Mouse (Mus musculus): ENCODE data around the gene Rps23.

Rps23 gene

GRCm38 (mm10) chr13:90933256-90933655, 10.5 kb downstream of the Rps23 start:
- DNase-seq (ENCODE audit: low read depth in 1 of 2, low spot score in 2 of 2): no peak

DNA sequence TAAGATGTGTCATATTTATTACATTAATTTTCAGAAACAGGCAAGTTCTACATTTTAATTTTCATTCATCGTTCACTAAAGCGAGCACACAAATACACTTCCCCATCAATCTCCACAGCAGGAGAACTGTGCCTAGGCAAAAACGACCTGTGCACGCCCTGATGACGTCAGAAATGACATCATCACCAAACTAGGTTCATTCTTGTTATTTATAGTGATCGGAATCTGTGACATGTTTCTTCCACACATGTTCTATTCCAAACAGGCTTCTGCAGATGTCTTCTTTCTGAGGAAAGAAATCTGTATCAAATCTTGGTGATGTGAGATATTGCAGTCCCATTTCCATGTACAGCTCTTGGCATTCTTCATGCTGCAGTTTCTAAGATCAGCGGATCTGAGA, 13.1 kb downstream of the Rps23 start:
- DNase-seq (ENCODE audit: low read depth in 1 of 2, low spot score in 2 of 2): no peak

DNA sequence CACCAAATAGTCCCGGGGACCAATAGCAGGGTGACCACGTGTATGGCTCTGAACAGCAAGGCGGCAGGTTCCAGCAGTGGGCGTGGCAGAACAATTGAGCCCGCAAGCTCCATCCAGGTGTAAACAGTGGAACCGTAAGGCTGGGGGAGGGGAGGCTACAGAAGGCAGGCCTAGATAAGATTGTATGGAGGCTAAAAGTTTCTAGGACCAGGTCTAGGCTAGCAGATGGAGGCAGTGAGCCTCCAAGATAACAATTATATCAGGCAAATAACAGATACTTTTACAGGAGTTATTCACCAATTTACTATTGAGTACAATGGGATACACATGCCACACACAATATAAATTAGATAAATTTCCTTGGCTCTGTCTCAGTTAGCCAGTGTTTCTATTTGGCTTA, 16.4 kb downstream of the Rps23 start:
- DNase-seq (ENCODE audit: low read depth in 1 of 2, low spot score in 2 of 2): no peak

DNA sequence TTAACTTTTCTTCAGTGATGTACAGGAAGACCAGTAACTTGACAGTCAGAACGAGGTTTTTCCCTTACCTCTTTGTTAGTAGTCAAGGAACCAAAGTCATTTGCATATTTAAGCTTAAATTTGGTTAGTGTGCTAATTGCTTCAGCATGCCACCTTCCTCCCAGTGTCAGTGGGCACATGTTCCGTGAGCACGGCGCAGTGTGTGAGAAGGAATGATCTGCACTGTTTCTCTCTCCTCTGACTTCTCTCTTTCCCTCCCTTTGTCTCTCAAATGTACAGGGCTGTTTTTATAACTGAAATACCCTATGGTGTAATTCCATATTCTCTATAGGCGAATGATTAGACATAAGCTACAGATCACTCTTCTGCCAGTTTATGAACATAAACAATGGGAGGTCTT, 16.8 kb downstream of the Rps23 start:
- DNase-seq (ENCODE audit: low read depth in 1 of 2, low spot score in 2 of 2): no peak

GRCm38 (mm10) chr13:90958894-90959293, 36.1 kb downstream of the Rps23 start:
- no peak for DNase-seq (ENCODE audit: low read depth in 1 of 2, low spot score in 2 of 2)

DNA sequence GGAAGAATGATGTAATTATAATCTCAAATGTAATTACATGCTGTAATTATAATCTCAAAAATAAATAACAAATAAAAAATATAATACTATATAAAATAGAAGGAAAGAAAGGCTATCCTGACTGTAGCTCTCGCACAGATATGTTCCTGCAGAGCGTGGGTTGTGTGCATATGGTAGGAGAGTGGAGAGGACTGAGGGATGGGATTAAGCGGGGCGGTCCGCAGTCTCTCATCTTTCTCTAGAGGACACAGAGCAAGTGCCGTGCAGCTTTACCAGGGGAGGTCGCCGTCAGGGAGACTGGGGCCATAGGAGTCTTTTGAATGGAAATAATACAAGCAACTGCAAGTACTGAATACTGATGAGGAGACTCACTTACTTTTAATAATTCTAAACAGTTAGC, 37.8 kb downstream of the Rps23 start:
- no peak for DNase-seq (ENCODE audit: low read depth in 1 of 2, low spot score in 2 of 2)

DNA sequence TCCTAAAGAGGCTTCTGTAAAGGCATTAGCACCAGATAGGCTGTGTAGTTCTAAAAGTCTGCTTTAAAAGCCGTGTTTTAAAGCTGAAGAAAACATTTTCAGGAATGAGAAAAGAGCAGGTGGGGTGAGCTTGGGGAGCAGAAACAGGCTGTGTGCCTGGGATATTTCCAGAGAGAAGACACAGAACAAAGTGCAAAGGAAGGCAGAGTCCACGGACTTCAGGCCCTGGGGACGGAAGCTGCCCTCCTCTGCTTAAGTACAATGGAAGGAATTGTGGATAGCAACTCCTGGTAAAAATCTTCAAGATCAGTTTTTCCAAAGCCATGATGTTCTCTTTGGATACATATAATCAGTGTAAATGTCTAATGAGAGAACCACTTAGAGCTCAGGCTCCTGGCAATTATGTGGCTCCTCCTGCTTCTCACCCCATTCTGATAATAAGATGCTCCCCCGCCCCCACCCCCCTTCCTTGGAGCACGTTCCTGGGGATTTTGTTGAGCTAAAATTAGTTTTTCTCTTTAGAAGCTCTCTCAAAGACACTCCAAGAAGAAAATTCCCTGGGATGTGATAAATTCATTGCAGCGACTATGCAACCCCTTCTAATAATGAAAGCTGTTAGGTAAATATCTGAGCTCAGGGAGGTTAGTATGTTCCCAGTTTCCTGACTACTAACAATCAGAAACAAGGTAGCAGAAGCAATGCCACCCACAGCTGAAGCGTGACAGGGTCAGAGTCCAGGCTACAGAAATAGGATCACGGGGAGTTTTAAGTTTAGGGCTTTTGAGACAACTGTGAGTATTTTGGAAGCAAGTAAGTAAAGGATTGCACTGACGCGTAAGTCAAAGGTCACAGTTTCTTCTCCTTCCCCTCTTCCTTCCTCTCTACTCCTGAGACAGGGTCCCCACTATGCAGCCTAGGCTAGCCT, 40.3 kb downstream of the Rps23 start:
- DNase-seq (ENCODE audit: low read depth in 1 of 2, low spot score in 2 of 2): no peak

DNA sequence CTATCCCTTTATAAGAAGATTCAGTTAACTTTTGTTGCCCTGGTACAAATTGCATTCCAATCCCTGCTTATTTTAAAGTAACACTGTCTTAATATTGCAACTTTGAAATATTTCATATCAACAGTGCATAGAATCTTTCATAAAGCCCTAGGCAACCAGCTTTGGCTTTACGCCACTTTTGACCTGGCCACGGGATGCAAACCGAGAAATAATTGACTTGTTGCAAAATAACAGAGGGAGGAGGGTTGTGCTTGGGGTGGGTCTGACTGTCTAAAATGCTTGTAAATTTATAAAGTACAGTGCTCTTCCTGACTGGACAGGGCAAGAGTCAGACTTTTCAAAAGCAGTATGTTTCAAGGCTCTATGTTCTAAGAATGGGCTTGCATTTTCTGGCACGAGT, 41.8 kb downstream of the Rps23 start:
- DNase-seq (ENCODE audit: low read depth in 1 of 2, low spot score in 2 of 2): no peak

DNA sequence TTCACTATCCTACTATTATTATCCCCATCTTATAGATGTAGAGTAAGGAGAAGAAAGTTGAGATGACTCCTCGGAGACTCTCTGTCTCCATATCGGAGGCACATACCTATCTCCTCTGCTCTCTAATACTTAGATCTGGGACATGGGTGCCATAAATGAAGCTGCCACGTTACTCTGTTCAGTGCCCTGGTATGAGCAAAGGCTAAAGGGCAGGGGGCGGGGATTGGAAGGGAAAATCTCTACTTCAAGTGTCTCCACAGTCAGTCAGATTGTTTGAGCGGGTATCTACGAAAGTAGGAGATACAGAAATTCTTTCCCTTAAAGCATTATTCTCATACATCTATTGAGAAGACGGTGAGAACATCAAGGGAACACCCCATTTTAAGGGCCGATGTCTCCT, 43.2 kb downstream of the Rps23 start:
- DNase-seq (ENCODE audit: low read depth in 1 of 2, low spot score in 2 of 2): no peak

DNA sequence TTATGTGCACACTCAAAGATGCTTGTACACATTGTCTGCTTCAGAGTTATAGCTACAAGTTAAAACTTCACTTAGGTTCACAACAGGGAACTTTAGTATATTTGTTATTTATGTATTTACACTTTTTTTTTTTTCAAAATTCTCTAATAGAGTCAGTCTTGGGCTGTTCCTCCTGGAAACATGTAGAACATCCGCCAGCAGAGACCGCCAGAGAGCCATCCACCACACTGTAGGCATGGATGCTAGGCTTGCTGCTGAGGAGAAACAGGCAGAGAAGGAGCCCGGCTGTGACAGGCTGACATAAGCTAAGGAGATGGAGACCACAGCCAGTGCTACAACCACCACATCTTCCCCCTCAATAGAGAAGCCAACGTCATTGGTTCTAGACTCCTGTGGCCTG, 44.7 kb downstream of the Rps23 start:
- DNase-seq (ENCODE audit: low read depth in 1 of 2, low spot score in 2 of 2): peak; percentile 8 to 15

GRCm38 (mm10) chr13:90968940-90969339, 46.2 kb downstream of the Rps23 start:
- no peak for DNase-seq (ENCODE audit: low read depth in 1 of 2, low spot score in 2 of 2)

- DNase-seq (ENCODE audit: low read depth in 1 of 2, low spot score in 2 of 2): no peak
These were observed 47.7 kb downstream of the Rps23 start for GRCm38 (mm10) chr13:90970259-90971017.

- no peak for DNase-seq (ENCODE audit: low read depth in 1 of 2, low spot score in 2 of 2)
These were observed 50.7 kb downstream of the Rps23 start for GRCm38 (mm10) chr13:90973409-90973808.
